Mouse (Mus musculus): Measurements from ENCODE around the gene Entpd8. TPM values are rescaled to one million over a fixed set of nuclear protein-coding genes. Genes with fewer than 3 reads are reported as not detected.

The Entpd8 gene
- polyA plus RNA-seq, 1 experiment from 2014 or later = not detected

DNA sequence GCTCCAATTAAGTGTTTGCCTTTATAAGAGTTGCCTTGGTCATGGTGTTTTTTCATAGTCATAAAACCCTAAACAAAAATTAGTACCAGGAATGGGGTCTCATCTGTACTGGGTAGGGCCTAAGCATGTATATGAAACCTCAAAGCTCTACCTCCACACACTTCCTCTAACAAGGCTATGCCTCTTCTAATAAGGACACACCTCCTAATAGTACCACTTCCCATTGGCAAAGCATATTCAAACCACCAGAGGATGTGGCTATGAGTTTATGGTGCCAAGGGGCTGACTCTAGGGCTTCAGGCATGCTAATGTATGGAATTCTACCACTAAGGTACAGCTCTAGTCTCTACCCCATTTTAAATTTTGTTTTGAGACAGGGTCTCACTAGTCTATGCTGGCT, 14.6 kb upstream of the Entpd8 start:
- Histone ChIP-seq H3K27ac (no peak overlapping the region), H3K9ac (no peak overlapping the region), H3K36me3 (peaks cover 27% of the 10 kb centered on the region), H3K9me3 (no peaks in the 10 kb centered on the region), H3K27me3 (replicated peaks) (no peaks in the 10 kb centered on the region), H3K4me2 (replicated peaks) (no peak overlapping the region), H3K4me1 (no peaks in the 10 kb centered on the region), H3K4me3 (no peak overlapping the region)
- no peak for ATAC-seq (ENCODE audit: low FRiP score, low read depth)

DNA sequence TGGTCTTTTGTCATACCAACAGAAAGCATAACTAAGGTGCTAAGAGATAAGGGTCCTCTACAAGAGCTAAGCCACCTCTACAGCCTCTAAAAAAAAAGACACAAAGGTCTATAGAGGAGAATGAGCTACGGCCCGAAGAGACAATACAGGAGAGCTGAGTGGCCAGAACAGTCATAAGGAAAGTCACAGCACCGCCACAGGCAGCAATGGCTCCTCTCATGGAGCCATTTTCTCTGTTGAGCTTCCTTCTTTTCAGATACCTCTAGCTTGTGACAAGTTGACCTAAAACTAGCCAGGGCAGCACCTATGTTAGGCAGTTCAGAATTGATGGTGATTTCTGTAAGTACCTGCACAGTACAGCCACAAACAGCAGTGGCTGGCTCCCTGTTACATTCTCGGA, 13.6 kb upstream of the Entpd8 start:
- no peak overlapping the region for H3K27ac ChIP-seq
- H3K4me2 ChIP-seq (replicated peaks) = no peak overlapping the region
- H3K36me3 ChIP-seq = peaks cover 17% of the 10 kb centered on the region
- H3K9me3 ChIP-seq = no peaks in the 10 kb centered on the region
- H3K4me1 ChIP-seq = no peaks in the 10 kb centered on the region
- no peak for ATAC-seq (ENCODE audit: low FRiP score, low read depth)
- no peak overlapping the region for H3K4me3 ChIP-seq
- 86% methylated on average over 4 of the region's 4 CpGs for WGBS
- no peaks in the 10 kb centered on the region for H3K27me3 ChIP-seq (replicated peaks)
- H3K9ac ChIP-seq = no peak overlapping the region

GRCm38 (mm10) chr2:25069537-25069936, 10.6 kb upstream of the Entpd8 start:
- no peaks in the 10 kb centered on the region for H3K4me1 ChIP-seq
- H3K36me3 ChIP-seq = no peaks in the 10 kb centered on the region
- H3K27me3 ChIP-seq (replicated peaks) = no peaks in the 10 kb centered on the region
- 80% methylated on average over 4 of the region's 4 CpGs for WGBS
- H3K27ac ChIP-seq = no peak overlapping the region
- H3K4me3 ChIP-seq = no peak overlapping the region
- no peak overlapping the region for H3K9ac ChIP-seq
- no peak overlapping the region for H3K4me2 ChIP-seq (replicated peaks)
- no peak for ATAC-seq (ENCODE audit: low FRiP score, low read depth)
- no peaks in the 10 kb centered on the region for H3K9me3 ChIP-seq

GRCm38 (mm10) chr2:25072398-25072797, 7.7 kb upstream of the Entpd8 start:
- WGBS = 92% methylated on average over 4 of the region's 4 CpGs
- Histone ChIP-seq H3K36me3 (no peaks in the 10 kb centered on the region), H3K4me1 (no peaks in the 10 kb centered on the region), H3K27me3 (replicated peaks) (no peaks in the 10 kb centered on the region), H3K9me3 (no peaks in the 10 kb centered on the region), H3K9ac (no peak overlapping the region), H3K4me3 (no peak overlapping the region), H3K27ac (no peak overlapping the region), H3K4me2 (replicated peaks) (no peak overlapping the region)
- no peak for ATAC-seq (ENCODE audit: low FRiP score, low read depth)

- no peak for ATAC-seq (ENCODE audit: low FRiP score, low read depth)
- WGBS = 67% methylated on average over 4 of the region's 4 CpGs
- Histone ChIP-seq H3K9ac (no peak overlapping the region), H3K4me1 (no peaks in the 10 kb centered on the region), H3K27me3 (replicated peaks) (no peaks in the 10 kb centered on the region), H3K4me2 (replicated peaks) (no peak overlapping the region), H3K36me3 (no peaks in the 10 kb centered on the region), H3K27ac (no peak overlapping the region), H3K4me3 (no peak overlapping the region), H3K9me3 (no peaks in the 10 kb centered on the region)
Observed at GRCm38 (mm10) chr2:25075506-25075905, 4.6 kb upstream of the Entpd8 start.

- Histone ChIP-seq H3K4me2 (replicated peaks) (no peak overlapping the region), H3K4me1 (no peaks in the 10 kb centered on the region), H3K9ac (no peak overlapping the region), H3K9me3 (no peaks in the 10 kb centered on the region), H3K36me3 (no peaks in the 10 kb centered on the region), H3K27ac (no peak overlapping the region), H3K4me3 (no peak overlapping the region), H3K27me3 (replicated peaks) (no peaks in the 10 kb centered on the region)
- WGBS = 64% methylated on average over 1 of the region's 1 CpGs
- ATAC-seq (ENCODE audit: low FRiP score, low read depth) = no peak
Observed at GRCm38 (mm10) chr2:25078967-25079366, 1.1 kb upstream of the Entpd8 start.

- no peaks in the 10 kb centered on the region for H3K36me3 ChIP-seq
- no peak overlapping the region for H3K27ac ChIP-seq
- no peak overlapping the region for H3K4me3 ChIP-seq
- no peak overlapping the region for H3K4me2 ChIP-seq (replicated peaks)
- H3K4me1 ChIP-seq = no peaks in the 10 kb centered on the region
- no peaks in the 10 kb centered on the region for H3K9me3 ChIP-seq
- no peak for ATAC-seq (ENCODE audit: low FRiP score, low read depth)
- H3K27me3 ChIP-seq (replicated peaks) = no peaks in the 10 kb centered on the region
- no peak overlapping the region for H3K9ac ChIP-seq
- 75% methylated on average over 4 of the region's 4 CpGs for WGBS
Observed at GRCm38 (mm10) chr2:25083697-25084096, 3.6 kb downstream of the Entpd8 start.

DNA sequence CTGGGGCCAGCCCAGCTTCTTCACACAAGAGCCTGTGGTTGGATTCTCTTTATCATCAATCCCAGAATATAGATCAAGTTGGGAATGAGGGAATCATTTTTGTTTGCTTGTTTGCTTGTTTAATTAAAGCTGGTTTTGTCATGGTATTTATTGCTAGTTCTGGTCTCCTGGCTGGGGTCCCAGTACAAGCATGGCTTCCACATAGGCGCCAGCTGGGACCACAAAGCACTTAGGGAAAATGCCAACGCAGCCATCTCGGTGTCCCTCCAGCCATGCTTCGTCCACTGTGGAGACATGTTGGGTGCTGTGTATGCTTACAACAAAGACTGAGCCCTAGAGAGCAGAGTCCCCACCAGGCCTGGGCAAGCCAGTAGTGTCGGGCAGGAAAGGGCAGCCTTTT, 5.5 kb downstream of the Entpd8 start:
- Histone ChIP-seq H3K9me3 (no peaks in the 10 kb centered on the region), H3K4me2 (replicated peaks) (no peak overlapping the region), H3K4me3 (no peak overlapping the region), H3K4me1 (no peaks in the 10 kb centered on the region), H3K9ac (no peak overlapping the region), H3K27me3 (replicated peaks) (no peaks in the 10 kb centered on the region), H3K36me3 (no peaks in the 10 kb centered on the region), H3K27ac (no peak overlapping the region)
- 89% methylated on average over 5 of the region's 5 CpGs for WGBS
- ATAC-seq (ENCODE audit: low FRiP score, low read depth) = no peak

DNA sequence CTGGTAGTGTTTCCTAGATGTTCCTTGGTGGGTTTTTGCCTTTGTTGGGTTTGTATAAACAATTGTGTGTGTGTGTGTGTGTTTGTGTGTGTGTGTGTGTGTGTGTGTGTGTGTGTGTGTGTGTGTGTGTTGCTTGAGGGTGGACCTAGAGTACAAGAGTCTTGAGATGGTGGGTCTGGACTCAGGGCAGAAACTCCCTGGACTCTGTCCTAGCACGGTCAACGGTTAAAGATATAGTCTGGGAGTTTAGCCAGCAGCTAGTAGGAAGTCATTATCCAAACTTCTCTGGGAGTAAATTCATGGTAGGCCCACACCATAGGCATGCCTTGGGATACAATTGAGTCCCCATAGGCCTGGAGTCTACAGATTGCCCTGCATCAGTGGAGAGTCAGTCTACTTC, 7.7 kb downstream of the Entpd8 start:
- Histone ChIP-seq H3K9me3 (no peaks in the 10 kb centered on the region), H3K36me3 (no peaks in the 10 kb centered on the region), H3K27ac (no peak overlapping the region), H3K9ac (no peak overlapping the region), H3K4me3 (no peak overlapping the region), H3K4me1 (no peaks in the 10 kb centered on the region), H3K4me2 (replicated peaks) (no peak overlapping the region), H3K27me3 (replicated peaks) (no peaks in the 10 kb centered on the region)
- 88% methylated on average over 2 of the region's 2 CpGs for WGBS
- no peak for ATAC-seq (ENCODE audit: low FRiP score, low read depth)

- Histone ChIP-seq H3K4me1 (no peaks in the 10 kb centered on the region), H3K4me2 (replicated peaks) (no peak overlapping the region), H3K36me3 (no peaks in the 10 kb centered on the region), H3K9me3 (no peaks in the 10 kb centered on the region), H3K9ac (no peak overlapping the region), H3K27ac (no peak overlapping the region), H3K27me3 (replicated peaks) (no peaks in the 10 kb centered on the region), H3K4me3 (no peak overlapping the region)
- ATAC-seq (ENCODE audit: low FRiP score, low read depth) = no peak
- WGBS = 86% methylated on average over 3 of the region's 3 CpGs
Observed at GRCm38 (mm10) chr2:25088636-25089035, 8.5 kb downstream of the Entpd8 start.

DNA sequence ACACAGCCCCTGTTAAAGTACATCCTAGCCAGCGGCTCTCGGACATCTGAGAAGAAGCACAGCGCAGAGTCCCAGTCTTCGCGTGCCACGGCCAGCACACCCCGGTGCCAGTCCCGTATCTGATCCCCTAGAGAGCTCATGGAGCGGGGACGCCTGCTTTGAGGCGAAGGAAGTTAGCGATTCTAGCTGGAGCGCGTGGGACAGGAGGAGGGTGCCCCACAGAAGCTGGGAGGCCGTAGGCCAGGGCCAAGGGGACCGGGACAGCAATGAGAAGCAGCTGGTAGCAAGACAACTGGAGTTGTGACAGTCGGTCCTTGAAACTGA, 14.6 kb downstream of the Entpd8 start:
- no peak overlapping the region for H3K27ac ChIP-seq
- peaks cover 8% of the 10 kb centered on the region for H3K27me3 ChIP-seq (replicated peaks)
- no peaks in the 10 kb centered on the region for H3K9me3 ChIP-seq
- peak overlapping the region; percentile 39 for H3K4me2 ChIP-seq (replicated peaks)
- H3K36me3 ChIP-seq = no peaks in the 10 kb centered on the region
- H3K9ac ChIP-seq = no peak overlapping the region
- no peak overlapping the region for H3K4me3 ChIP-seq
- WGBS = 44% methylated on average over 17 of the region's 17 CpGs
- no peak for ATAC-seq (ENCODE audit: low FRiP score, low read depth)
- peaks cover 15% of the 10 kb centered on the region; the same call in 1 of the 2 replicates for H3K4me1 ChIP-seq

DNA sequence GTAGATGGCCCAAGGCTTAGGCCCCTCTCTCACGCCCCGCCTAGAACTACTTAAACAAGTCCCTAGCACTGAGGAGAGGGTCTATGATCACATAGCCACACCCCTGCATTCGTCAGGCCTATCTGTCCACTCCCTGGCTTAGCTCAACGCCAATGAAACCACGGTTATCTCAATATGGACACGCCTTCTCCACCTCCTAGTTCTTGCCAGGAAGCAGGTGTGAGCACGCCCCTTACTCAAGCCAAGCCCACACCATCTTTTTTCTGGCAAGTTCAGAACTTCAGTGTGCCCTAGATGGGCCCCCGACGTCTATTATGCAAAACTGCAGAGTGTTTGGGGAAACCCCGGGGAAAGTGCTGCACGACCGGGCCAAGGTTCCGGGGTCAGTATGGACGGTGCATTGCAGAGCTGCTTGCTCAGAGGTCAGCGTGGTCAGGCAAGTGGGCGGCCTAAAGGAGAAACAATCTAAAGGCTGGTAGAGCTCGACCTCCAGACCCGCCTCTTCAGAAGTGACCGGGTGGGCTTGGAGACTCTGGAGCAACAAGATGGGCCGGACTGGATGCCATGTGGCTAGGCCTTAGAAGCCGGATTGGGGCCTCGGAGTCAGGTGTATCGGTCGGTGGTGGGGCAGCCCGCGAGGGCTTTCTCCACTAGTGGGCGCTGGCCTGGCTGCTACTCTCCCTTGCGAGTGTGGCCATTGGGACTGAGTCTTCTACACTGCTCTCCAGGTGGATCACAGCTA, 15.2 kb downstream of the Entpd8 start, which contains the start of gene Noxa1:
Gene Noxa1 (minus strand): TSS at position 41 of the 742 bp plus-strand sequence.
- H3K4me2 ChIP-seq (replicated peaks) = peak within 1 kb of the TSS; percentile 39
- no peak within 1 kb of the TSS for H3K27ac ChIP-seq
- ATAC-seq (ENCODE audit: low FRiP score, low read depth) = no peak
- no peak within 1 kb of the TSS for H3K4me3 ChIP-seq
- no peaks in the 10 kb centered on the region for H3K36me3 ChIP-seq
- H3K9ac ChIP-seq = no peak within 1 kb of the TSS
- WGBS = 46% methylated on average over 28 of the region's 28 CpGs
- no peaks in the 10 kb centered on the region for H3K9me3 ChIP-seq
- H3K4me1 ChIP-seq = peaks cover 17% of the 10 kb centered on the region; the same call in 1 of the 2 replicates
- H3K27me3 ChIP-seq (replicated peaks) = peaks cover 8% of the 10 kb centered on the region

GRCm38 (mm10) chr2:25098005-25098615, 18.0 kb downstream of the Entpd8 start:
- 82% methylated on average over 3 of the region's 3 CpGs for WGBS
- ATAC-seq (ENCODE audit: low FRiP score, low read depth) = no peak
- no peaks in the 10 kb centered on the region for H3K36me3 ChIP-seq
- no peak overlapping the region for H3K4me2 ChIP-seq (replicated peaks)
- H3K4me3 ChIP-seq = no peak overlapping the region
- no peak overlapping the region for H3K27ac ChIP-seq
- H3K9me3 ChIP-seq = no peaks in the 10 kb centered on the region
- H3K4me1 ChIP-seq = peaks cover 17% of the 10 kb centered on the region; the same call in 1 of the 2 replicates
- peaks cover 8% of the 10 kb centered on the region for H3K27me3 ChIP-seq (replicated peaks)
- no peak overlapping the region for H3K9ac ChIP-seq

All from neural tube, embryonic 12.5 days (tissue).